Mouse (Mus musculus) adipocyte (in vitro differentiated cells): ENCODE results near the gene Sptbn4.
A peak's percentile ranks its signal among the peaks of the same experiment; 100 is the strongest.

Experiments
- DNase-seq: peaks from one replicate; pipeline ENCODE4 v3.0.0-alpha.2; 2016; ENCODE audit warnings: low spot score

The Sptbn4 gene

GRCm38 (mm10) chr7:27383233-27383632, 64.3 kb downstream of the Sptbn4 start:
- no peak for DNase-seq

- DNase-seq = no peak
Observed at GRCm38 (mm10) chr7:27381560-27381959, 65.9 kb downstream of the Sptbn4 start.

GRCm38 (mm10) chr7:27381009-27381408, 66.5 kb downstream of the Sptbn4 start:
- DNase-seq = no peak

- no peak for DNase-seq
Observed at GRCm38 (mm10) chr7:27379836-27380235, 67.7 kb downstream of the Sptbn4 start.

- no peak for DNase-seq
Observed at GRCm38 (mm10) chr7:27378431-27378830, 69.1 kb downstream of the Sptbn4 start.

GRCm38 (mm10) chr7:27375274-27375673, 72.2 kb downstream of the Sptbn4 start:
- DNase-seq = no peak

- no peak for DNase-seq
Observed at GRCm38 (mm10) chr7:27371715-27372462, 75.6 kb downstream of the Sptbn4 start.

GRCm38 (mm10) chr7:27369111-27369510, 78.4 kb downstream of the Sptbn4 start:
- no peak for DNase-seq

- DNase-seq = no peak
Observed at GRCm38 (mm10) chr7:27367976-27368375, 79.5 kb downstream of the Sptbn4 start.

- no peak for DNase-seq
Observed at GRCm38 (mm10) chr7:27366082-27366844, 81.2 kb downstream of the Sptbn4 start.

GRCm38 (mm10) chr7:27364379-27364778, 83.1 kb downstream of the Sptbn4 start:
- DNase-seq = no peak

- DNase-seq = peak; percentile 98
Observed at GRCm38 (mm10) chr7:27361283-27361946, 86.1 kb downstream of the Sptbn4 start.

- DNase-seq = no peak
Observed at GRCm38 (mm10) chr7:27360749-27361148, 86.7 kb downstream of the Sptbn4 start.

GRCm38 (mm10) chr7:27359706-27360358, 87.7 kb downstream of the Sptbn4 start:
- DNase-seq = no peak

GRCm38 (mm10) chr7:27359162-27359561, 88.3 kb downstream of the Sptbn4 start:
- DNase-seq = no peak

GRCm38 (mm10) chr7:27357595-27357978, 89.9 kb downstream of the Sptbn4 start:
- no peak for DNase-seq

GRCm38 (mm10) chr7:27356861-27357594, 90.5 kb downstream of the Sptbn4 start, which contains the start of gene Gm20479:
TSS of gene Gm20479 (minus strand) at chr7:27357419.
- no peak for DNase-seq

- DNase-seq = no peak
Observed at GRCm38 (mm10) chr7:27356248-27356647, 91.2 kb downstream of the Sptbn4 start.

- DNase-seq = peak; percentile 83
Observed at GRCm38 (mm10) chr7:27355745-27356240, 91.7 kb downstream of the Sptbn4 start, which contains the start of gene Shkbp1. TSS of gene Shkbp1 (minus strand) at chr7:27356019.

- DNase-seq = no peak
Observed at GRCm38 (mm10) chr7:27355261-27355660, 92.2 kb downstream of the Sptbn4 start.

- DNase-seq = no peak
Observed at GRCm38 (mm10) chr7:27354783-27355182, 92.7 kb downstream of the Sptbn4 start.
